Mouse (Mus musculus) frontal cortex, postnatal 10 days (tissue): ENCODE data around the gene Sub1.

Source experiments
- DNase-seq, 2 experiments: peaks; one replicate each; pipeline ENCODE4 v3.0.0; 2022; ENCODE audit warnings: low spot score in 2 of 2, mixed read lengths in 1 of 2

The Sub1 gene

DNA sequence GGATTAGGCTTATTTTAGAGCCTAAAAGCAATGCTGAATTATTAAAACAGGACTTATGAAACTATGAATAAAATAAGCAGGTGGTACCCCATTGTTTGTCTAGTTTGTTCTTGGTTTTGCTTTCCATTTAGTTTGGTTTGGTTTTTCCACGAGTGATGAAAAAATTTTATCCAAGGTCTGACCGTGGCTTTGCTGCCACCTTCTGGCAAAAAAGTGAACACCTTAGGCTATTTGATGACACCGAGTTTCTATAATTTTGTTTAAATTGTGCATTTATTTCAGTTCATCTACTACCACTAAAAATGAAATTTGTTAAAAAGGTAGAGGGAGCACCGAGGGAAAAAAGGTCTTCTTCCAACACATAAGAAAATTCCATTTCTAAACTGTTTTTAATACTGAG lies 30.4 kb downstream of the Sub1 start:
- no peak for DNase-seq

DNA sequence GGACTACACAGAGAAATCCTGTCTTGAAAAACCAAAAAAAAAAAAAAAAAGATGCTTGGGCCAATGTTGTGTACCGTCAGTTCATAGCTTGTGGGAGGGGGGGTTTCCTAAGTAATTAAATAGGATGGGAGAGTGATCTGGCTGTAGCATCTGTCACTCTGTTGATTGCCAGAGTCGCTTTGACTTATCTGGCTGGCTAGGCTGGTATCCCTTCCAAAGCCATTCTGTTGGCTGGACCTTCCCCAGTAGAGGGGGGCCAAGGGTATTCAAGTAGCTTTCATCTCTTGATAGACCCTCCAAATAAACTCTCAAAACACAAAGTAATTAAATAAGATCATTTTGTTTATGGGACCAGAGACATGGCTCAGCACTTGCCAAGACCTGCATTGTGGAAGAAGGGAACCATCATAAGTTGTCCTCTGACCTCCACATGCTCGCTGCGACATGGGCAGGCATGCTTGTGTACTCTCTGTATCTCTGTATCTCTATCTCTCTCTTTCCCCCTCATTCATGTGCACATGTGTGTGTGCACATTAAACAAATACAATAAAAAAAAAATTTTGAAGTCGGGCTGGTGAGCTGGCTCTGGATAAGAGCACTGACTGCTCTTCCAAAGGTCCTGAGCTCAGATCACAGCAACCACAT lies 31.5 kb downstream of the Sub1 start:
- no peak for DNase-seq

DNA sequence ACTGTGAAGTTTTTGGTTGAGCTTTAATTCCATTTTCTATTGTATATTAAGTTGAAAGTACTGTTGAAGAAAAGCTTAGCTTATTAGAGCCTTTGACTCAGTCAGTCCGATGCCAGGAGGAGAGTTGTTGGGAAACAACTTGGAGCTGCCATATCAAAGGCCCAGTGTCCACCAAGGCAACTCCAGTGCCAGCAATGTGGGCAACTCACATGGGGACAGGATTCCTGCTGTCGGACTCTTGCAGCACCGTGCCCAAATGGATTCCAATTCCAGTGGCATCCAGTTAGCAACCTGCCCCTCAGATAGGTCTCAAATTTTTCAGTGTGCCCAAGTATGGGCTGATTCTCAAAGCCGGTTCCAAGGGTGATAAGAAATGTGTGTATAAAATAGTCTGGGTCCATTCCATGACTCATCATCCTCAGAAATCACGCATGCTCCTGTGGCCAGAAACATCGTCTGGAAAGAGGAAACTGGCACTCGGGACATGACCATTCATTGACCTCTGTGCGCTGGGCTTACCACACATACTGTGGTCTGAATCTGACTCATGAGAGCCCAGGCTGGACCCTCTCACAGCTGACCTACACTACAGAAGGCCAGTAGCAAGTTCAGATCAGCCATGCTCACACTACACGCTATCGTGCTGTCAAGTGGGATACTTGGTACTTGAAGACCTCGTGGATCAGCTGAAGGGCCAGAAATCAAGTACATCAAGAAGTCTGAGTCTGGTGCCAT lies 32.8 kb downstream of the Sub1 start:
- DNase-seq: no peak

DNA sequence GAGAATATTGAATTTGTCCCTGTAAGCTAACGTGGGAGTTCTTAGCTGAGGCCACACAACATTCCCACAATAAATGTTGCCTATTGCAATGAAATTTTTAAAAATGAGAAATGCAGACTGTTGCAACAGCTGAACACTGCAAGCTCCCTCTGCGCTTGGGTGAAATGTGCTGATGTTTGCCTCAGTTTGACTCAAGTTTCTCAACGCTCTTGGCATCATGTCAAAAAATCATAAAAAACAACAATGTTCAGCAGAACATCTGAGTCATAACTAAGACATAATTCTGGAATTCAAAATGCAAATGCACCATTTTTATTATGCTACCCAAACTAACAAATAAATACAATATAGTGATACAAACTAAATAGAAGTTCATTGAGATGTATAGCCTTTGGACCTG lies 37.1 kb downstream of the Sub1 start:
- no peak for DNase-seq

DNA sequence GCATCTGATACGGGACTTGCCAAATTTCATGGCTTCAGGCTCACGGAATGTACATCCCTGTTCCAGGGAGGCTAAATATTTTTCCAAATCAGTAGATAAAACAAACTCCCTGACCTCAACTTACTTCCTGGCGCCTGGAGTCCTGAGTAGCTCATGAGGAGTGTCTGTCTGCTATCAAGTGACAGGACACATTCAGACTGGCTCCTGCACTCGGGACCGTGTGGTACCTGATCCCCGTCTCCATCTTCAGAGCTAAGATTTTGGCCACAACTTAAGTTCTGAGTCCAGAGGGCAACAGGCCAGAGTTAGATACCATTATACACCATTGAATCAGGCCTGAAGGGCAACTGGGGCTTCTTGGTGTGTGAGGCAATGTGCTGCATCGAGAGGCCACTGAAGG lies 40.7 kb downstream of the Sub1 start:
- DNase-seq: no peak

DNA sequence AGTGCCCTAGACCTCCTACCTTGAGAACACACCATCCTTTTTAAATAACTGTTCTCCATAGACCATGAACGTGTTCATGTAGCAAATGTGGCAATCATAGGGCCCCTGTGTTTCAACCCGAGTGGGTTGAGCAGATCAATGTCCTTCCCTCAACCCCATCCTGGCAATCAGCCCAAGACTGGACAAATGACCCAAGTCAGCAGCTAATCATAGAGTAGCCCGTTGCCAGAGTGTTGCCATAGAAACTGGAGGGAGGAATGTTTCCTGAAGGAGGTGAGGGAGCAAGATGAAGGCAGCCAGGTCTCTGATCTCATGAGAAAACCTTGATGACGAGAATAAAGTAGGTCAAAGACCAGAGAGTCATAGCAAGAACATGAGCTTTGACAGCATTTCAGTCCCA lies 42.6 kb downstream of the Sub1 start:
- no peak for DNase-seq

DNA sequence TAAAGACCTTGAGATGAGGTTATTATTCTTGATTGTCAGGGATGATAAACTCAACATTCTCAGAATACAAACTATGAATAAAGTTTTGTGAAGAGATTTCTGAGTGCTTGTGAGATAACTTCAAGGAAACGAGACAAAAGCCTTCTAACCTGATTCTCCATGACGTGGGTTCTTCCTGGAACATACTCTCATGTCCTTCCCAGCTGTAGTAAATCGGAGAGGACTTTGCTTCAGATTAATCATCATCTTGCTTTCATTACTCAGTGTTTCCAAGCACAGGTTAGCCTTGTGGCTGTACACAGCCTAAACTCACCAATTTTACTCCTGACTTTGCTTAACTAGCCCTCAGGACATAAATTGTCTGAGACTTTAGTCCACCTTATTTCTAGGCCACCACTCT lies 44.6 kb downstream of the Sub1 start:
- no peak for DNase-seq

DNA sequence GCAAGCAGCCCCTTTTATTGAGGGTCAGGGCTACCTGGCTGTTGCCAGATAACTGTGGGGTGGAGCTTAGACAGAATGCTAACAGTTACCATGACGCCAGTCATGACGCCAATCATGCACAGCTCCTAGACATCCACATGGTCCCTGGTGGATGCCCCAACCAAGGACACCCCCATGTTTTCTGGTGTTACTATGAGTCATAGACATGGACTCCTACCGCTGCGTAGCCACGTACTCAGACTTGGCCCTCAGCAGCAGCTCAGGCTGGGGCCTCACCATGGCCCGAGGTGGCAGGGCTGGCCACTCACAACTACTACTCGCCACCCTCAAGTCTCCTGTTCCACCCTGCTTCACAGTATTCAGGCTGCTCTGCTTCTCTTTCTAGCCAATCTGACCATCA lies 45.6 kb downstream of the Sub1 start:
- no peak for DNase-seq

DNA sequence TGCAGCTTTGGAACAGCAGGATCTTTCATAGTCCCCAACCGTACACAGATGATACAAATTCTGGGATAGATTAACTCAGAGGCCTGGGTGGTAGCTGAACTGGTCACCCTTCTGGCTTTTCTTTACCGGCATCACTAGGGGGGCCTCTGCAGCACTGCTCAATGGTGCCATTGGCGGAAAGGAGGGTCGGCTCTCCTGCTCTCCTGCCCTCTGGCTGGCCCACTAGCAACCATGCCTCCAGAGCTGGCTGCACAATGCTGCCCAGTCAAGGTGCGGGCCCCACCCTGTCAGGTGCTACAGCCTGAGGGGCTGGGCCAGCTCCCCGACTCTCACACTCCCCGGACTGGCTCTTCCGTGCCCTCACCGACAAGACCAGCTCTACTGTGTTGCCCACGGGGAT lies 46.6 kb downstream of the Sub1 start:
- no peak for DNase-seq

DNA sequence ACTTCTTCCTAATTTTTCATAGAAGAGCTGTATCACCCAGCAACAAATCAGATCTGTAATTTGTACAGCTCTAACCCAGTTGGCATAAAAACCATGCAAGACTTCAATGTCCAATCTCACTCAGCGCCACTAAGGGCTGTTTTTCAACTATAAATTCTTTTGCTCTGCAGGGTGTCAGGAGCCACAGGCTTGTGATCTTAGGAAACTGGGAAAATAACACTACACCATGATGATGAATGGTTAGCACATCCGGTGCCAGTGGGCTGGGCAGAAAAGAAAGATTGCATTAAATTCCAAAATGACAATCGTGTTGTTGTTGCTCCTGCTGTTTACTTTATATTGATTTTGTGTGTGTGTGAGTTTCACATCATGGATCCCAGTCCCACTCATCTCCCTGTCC lies 47.3 kb downstream of the Sub1 start:
- no peak for DNase-seq

DNA sequence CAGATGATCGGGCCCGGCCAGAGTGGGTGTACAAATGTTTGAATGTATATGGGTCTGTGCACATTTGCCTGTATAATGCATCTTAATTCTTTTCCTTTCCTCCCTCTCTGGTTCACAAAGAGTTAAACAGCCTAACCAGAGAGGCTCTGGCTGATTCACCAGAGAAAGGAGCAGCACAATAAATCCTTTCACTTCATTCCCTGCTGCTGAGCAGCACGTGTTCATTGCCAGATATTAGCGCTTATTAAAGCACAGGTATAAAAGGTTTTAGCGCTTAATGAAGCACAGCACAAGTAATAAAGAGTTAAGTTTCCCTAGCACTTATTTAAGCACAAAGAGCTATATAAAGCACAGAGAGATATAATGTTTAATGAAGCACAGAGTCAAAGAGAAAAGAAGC lies 55.9 kb downstream of the Sub1 start:
- no peak for DNase-seq
